Mouse (Mus musculus) gastrocnemius, postnatal 4 days (tissue): Measurements from ENCODE around the gene Atg7. TPM values are rescaled to one million over a fixed set of nuclear protein-coding genes. Genes with fewer than 3 reads are reported as not detected.

Experiments used
- DNase-seq, 2 experiments: peaks; one replicate each; pipeline ENCODE4 v3.0.0; 2021 to 2022; ENCODE audit warnings: low spot score in 2 of 2, mixed read lengths in 2 of 2
- long read RNA-seq, 2 experiments: library from polyadenylated mRNA; stranded (forward); transcript quantifications; one replicate each; pipeline ENCODE4 v2.0.0; 2021
- total RNA-seq, 2 experiments: library from RNA; stranded (reverse); gene quantifications; 2 replicates each; pipeline ENCODE4 v1.2.3; 2021

Gene Atg7
- total RNA-seq: 10 to 100 TPM; 12.4 to 15.8 TPM
- long read RNA-seq, experiment 1, transcript Atg7-201 (19 exons, 3,761 nt): major isoform, 6 of 15 reads
- long read RNA-seq, experiment 1, partial matches to known transcripts: 4 of 15 reads
- long read RNA-seq, experiment 1, other reads (novel, unspliced or antisense): 3 of 15 reads
- long read RNA-seq, experiment 2, transcript Atg7-201 (19 exons, 3,761 nt): major isoform, 8 of 25 reads
- long read RNA-seq, experiment 2, partial matches to known transcripts: 6 of 25 reads
- long read RNA-seq, experiment 2, other reads (novel, unspliced or antisense): 11 of 25 reads

GRCm38 (mm10) chr6:114642601-114643528 is at the start of gene Atg7:
TSS of gene Atg7 (plus strand) at chr6:114643097.
- peak; percentile 85 to 93 for DNase-seq

GRCm38 (mm10) chr6:114614076-114614475 is 28.8 kb upstream of the Atg7 start:
- DNase-seq: peak; percentile 75 to 86

- peak in 1 of 2 experiments; percentile 13 for DNase-seq
Measured at GRCm38 (mm10) chr6:114633886-114634285, 9.0 kb upstream of the Atg7 start.

- DNase-seq: no peak
Measured at GRCm38 (mm10) chr6:114643716-114644115, 819 bp downstream of the Atg7 start.

- DNase-seq: no peak
Measured at GRCm38 (mm10) chr6:114644531-114644930, 1.6 kb downstream of the Atg7 start.

- DNase-seq: no peak
Measured at GRCm38 (mm10) chr6:114646201-114646600, 3.3 kb downstream of the Atg7 start.

GRCm38 (mm10) chr6:114647011-114647410 is 4.1 kb downstream of the Atg7 start:
- DNase-seq: no peak

GRCm38 (mm10) chr6:114648352-114649030 is 5.6 kb downstream of the Atg7 start:
- DNase-seq: no peak

- DNase-seq: no peak
Measured at GRCm38 (mm10) chr6:114652209-114652608, 9.3 kb downstream of the Atg7 start.

GRCm38 (mm10) chr6:114656826-114657600 is 14.1 kb downstream of the Atg7 start:
- no peak for DNase-seq

GRCm38 (mm10) chr6:114657807-114658206 is 14.9 kb downstream of the Atg7 start:
- no peak for DNase-seq

GRCm38 (mm10) chr6:114659278-114659991 is 16.5 kb downstream of the Atg7 start:
- DNase-seq: no peak

GRCm38 (mm10) chr6:114659992-114660800 is 17.3 kb downstream of the Atg7 start:
- no peak for DNase-seq

GRCm38 (mm10) chr6:114663707-114664106 is 20.8 kb downstream of the Atg7 start:
- no peak for DNase-seq

GRCm38 (mm10) chr6:114664716-114665115 is 21.8 kb downstream of the Atg7 start:
- no peak for DNase-seq

GRCm38 (mm10) chr6:114667518-114667917 is 24.6 kb downstream of the Atg7 start:
- no peak for DNase-seq

GRCm38 (mm10) chr6:114674771-114675170 is 31.9 kb downstream of the Atg7 start:
- no peak for DNase-seq

- no peak for DNase-seq
Measured at GRCm38 (mm10) chr6:114676091-114676490, 33.2 kb downstream of the Atg7 start.

GRCm38 (mm10) chr6:114682092-114682711 is 39.3 kb downstream of the Atg7 start:
- no peak for DNase-seq
